Mouse (Mus musculus) lung, adult 2 months (tissue): ENCODE results near the gene Nisch. TPM values are rescaled to one million over a fixed set of nuclear protein-coding genes. Genes with fewer than 3 reads are reported as not detected.

Source experiments
- DNase-seq: peaks from one replicate; pipeline ENCODE4 v3.0.0; 2022
- H3K4me1 ChIP-seq: fragments of 200-500 bp; 2 replicates; pipeline ENCODE4 v1.6.1; 2011; ENCODE audit warnings: low read length; ENCODE audit not compliant: control insufficient read depth, insufficient read depth
- H3K4me3 ChIP-seq: fragments of 200-500 bp; replicated peaks from 2 replicates; pipeline ENCODE3; 2011; ENCODE audit warnings: low read depth, mild to moderate bottlenecking, control low read depth, low read length; ENCODE audit errors: extremely low read depth
- CTCF ChIP-seq: fragments of 200-500 bp; IDR thresholded peaks from 2 replicates; pipeline ENCODE4 v1.5.1; 2011; ENCODE audit warnings: mild to moderate bottlenecking, low read length, control low read depth; ENCODE audit not compliant: insufficient read depth
- POLR2A ChIP-seq: fragments of 200-500 bp; IDR thresholded peaks from 2 replicates; pipeline ENCODE4 v1.6.1; 2011; ENCODE audit warnings: low read depth, mild to moderate bottlenecking, control low read depth, low read length, borderline replicate concordance; ENCODE audit errors: extremely low read depth
- WGBS: fragments of 180-500 bp; shearing (Covaris S2); methylation state at CpG from one replicate; pipeline ENCODE4 v1.1.7; 2018; 5-methylcytosine and 5-hydroxymethylcytosine counted together
- polyA plus RNA-seq: library from polyadenylated mRNA; depleted of rRNA; stranded (reverse); fragments of >200 nt; gene quantifications from 2 replicates; pipeline ENCODE4 v1.2.3, GENCODE M21; 2012

Gene Nisch
- polyA plus RNA-seq, 1 experiment: 458 TPM

DNA sequence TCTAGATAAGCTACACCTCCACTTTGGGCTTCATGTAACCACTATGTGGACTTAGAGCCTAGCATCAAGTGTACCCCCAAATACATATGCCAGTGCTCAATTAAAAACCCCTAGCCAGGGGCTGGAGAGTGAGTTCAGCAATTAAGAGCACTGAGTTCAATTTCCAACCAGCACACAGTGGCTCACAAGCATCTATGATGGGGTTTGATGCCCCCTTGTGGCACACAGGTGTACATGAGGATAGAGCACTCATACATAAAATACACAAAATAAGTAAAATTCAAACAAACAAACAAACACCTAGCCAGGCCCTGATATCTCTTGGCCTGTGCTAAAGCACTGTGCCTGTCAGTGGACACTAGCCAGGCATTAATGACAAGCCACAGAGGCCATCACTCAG lies 20.8 kb downstream of the Nisch start:
- Histone ChIP-seq H3K4me1 (peaks cover 20% of the 10 kb centered on the region), H3K4me3 (no peak overlapping the region)
- peak; percentile 30 for DNase-seq
- TF ChIP-seq CTCF (peak; percentile 50), POLR2A (no peak)

DNA sequence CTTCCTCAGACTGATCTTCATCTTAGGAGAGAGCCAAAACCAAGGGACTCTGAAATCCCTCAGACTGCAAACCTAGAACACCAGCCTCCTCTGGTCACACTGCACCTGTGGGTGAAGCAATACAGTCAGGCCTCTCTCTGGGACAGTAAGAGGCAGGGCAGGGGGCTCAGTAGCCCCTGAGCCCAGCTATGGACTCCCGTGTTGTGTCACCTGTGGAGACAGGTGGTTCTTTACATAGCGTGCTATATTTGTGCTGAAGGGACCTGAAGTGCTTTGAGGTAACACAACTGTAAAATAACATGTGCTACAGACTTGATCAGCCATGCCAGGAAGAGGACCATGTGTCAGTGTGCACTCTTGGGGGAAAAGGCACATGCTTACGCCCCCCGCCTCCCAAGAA lies 21.2 kb downstream of the Nisch start:
- 74% methylated on average over 4 of the region's 4 CpGs for WGBS
- DNase-seq: no peak
- no peak for TF ChIP-seq POLR2A
- TF ChIP-seq CTCF: no peak
- no peak overlapping the region for H3K4me3 ChIP-seq
- H3K4me1 ChIP-seq: peaks cover 20% of the 10 kb centered on the region

DNA sequence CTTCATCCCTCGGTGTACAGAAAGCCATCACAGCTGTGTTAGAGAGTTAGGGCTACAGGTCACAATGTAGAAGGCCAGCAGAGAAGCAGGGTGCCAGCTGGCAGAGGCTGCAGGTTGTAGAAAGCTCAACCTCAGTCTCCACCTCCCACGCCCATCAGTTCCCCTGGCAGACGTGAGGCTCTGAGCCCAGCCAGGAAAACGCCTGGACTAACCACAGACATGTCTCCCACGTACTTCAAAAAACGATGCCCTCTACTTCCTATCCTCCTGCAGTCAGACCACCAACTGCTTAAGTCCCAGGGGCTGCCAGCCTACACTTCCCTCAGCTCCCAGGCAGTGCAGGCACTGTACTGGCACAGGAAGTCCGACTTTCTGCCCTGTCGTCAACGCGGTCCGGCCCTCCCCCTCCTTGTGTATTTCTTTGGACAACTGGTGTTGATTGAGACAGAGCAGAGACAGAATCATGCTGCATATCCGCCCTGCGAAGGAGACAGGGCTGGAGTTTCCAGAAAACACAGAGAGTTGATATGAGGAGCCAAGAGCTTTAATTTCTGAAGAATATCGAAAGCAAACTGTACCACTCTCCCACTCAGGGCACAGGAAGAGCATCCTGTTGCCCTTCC lies 21.7 kb downstream of the Nisch start:
- peak; percentile 54 for DNase-seq
- peak overlapping the region; percentile 20 for H3K4me3 ChIP-seq
- peaks cover 20% of the 10 kb centered on the region for H3K4me1 ChIP-seq
- 30% methylated on average over 14 of the region's 14 CpGs for WGBS
- TF ChIP-seq POLR2A (no peak), CTCF (no peak)

DNA sequence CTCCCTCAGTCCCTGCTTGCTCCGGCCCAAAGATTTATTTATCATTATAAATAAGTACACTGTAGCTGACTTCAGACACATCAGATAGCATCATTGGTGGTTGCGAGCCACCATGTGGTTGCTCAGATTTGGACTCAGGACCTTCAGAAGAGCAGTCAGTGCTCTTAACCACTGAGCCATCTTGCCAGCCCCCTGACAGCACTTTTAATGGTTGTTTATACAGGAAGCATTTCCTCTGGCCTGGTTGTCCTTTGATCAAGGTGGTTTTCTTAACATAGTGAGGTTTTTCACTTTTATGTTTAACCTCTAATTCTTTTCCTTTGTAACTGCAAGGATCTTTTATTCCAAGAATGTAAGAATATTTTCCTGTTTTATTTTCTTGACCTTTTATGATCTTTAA lies 22.3 kb downstream of the Nisch start:
- DNase-seq: no peak
- 46% methylated on average over 2 of the region's 2 CpGs for WGBS
- no peak overlapping the region for H3K4me3 ChIP-seq
- TF ChIP-seq POLR2A (no peak), CTCF (no peak)
- peaks cover 20% of the 10 kb centered on the region for H3K4me1 ChIP-seq

DNA sequence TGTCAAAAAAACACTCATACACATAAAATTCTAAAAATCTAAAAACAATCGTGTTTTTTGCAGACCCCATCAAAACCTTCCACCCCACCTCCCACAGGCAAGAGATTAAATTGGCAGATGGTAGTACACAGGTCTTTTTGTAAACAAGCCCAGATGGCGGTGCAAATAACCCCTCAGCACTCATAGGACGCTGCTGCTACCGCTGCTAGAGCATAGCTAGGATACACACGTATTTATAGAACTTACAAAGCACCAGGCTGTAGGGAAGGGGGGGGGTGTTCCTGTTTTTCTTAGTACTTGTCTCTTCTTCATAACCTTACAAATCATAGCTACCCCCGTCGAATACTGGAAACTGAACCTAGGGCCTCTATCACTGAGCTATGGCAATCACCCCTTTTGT lies 23.0 kb downstream of the Nisch start:
- TF ChIP-seq CTCF (no peak), POLR2A (no peak)
- H3K4me3 ChIP-seq: no peak overlapping the region
- no peak for DNase-seq
- WGBS: 37% methylated on average over 7 of the region's 7 CpGs
- H3K4me1 ChIP-seq: peaks cover 20% of the 10 kb centered on the region

DNA sequence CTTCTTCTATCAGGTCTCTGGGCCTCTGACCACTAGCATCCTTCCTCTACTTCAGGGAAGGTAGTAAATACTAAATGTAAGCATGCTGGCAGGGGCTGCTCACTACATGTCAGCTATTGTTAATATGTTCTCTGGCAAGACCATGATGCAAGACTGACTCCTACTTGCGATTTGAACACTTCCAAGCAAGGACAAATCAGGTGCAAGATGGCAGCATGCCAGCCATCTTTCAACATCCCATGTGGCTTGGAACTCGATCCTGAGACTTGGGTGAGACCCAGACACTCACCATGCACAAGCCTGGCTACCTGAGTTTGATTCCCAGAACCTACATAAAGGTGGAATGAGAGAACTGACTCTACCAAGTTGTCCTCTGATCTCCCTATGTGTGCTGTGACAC lies 24.8 kb downstream of the Nisch start:
- Histone ChIP-seq H3K4me3 (no peak overlapping the region), H3K4me1 (peaks cover 17% of the 10 kb centered on the region)
- 39% methylated on average over 2 of the region's 2 CpGs for WGBS
- peak; percentile 30 for DNase-seq
- TF ChIP-seq CTCF: no peak
- TF ChIP-seq POLR2A: no peak

DNA sequence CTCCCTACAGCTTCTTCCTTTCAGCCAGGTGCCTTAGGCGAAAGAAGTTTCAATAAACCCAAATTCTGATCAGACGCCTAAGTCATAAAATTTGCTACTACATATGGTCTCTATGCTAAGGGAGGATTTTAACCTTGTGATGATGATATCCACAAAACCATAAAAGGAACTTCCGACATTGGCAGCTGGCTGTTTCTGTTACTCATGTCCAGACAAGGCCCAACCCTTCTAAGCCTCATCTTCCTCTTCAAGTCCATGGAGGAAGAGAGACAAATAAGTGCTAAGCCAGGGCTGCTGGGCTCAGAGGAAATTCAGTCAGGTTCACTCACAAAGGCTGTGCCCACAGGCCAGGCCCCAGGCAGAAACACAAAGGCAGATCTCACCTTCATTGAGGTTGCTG lies 27.4 kb downstream of the Nisch start:
- Histone ChIP-seq H3K4me1 (peaks cover 6% of the 10 kb centered on the region), H3K4me3 (no peak overlapping the region)
- WGBS: 88% methylated on average over 3 of the region's 3 CpGs
- no peak for DNase-seq
- no peak for TF ChIP-seq POLR2A
- no peak for TF ChIP-seq CTCF

DNA sequence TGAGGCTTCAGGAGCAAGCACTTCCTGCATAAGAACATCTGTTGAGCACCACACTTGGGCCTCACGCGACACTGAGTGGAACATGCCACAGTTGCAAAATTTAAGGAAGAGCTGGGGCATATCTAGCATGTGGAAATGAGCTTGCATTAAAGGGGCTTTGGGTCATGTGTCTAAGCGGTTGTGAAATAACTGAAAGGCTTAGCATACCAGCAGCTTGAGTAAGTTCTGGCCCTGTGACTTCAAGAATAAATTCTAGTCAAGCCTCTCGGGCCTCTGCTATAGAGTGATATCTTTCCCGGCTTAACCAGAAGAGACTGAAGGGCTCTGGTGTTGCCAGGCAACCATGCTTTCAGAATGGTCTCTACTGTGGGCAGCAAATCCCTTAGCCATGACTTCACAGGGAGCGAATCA lies 28.0 kb downstream of the Nisch start:
- no peak overlapping the region for H3K4me3 ChIP-seq
- H3K4me1 ChIP-seq: peaks cover 3% of the 10 kb centered on the region
- TF ChIP-seq CTCF (no peak), POLR2A (no peak)
- no peak for DNase-seq
- 46% methylated on average over 6 of the region's 6 CpGs for WGBS

DNA sequence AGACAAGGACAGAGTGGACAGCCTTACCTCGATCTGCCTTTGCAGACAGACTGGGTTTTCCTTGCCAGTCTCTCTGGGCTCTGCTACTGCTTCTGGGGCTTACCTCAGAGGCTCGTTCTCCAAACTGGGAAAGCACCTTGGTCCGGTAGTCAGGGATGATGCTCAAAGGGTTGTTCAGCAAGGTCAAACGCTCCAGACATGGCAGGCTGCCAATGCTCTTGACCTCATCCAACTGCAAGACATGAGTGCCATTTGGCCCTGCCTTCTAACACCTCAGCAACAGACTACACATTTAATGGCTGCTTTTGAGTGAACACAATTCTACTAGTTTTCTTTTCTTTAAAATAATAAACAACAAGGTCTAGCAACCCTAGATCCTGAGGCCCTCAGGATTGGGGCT lies 30.1 kb downstream of the Nisch start:
- 35% methylated on average over 4 of the region's 4 CpGs for WGBS
- TF ChIP-seq POLR2A (no peak), CTCF (no peak)
- peak; percentile 60 for DNase-seq
- Histone ChIP-seq H3K4me1 (peaks cover 12% of the 10 kb centered on the region), H3K4me3 (no peak overlapping the region)

DNA sequence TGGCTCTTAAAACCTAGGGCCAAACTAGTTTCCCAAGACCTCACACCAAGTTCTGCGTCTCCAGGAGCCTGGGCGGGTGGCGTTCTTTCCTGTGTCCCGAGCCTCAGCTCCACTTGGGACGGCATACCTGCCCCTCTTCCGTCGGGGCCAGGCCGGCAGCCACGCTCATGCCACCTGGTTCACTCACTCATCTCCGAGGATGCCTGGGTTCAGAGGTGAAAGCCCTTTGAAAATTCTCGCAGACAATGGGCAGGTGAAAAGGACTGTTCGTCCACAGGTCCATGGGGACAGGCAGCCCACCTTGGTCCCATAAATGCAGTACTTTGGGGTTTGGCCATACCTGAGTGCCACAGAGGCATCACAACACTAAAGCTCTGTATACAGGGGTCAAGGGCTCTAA lies 32.6 kb downstream of the Nisch start:
- TF ChIP-seq CTCF (no peak), POLR2A (no peak)
- Histone ChIP-seq H3K4me3 (no peak overlapping the region), H3K4me1 (peaks cover 12% of the 10 kb centered on the region)
- WGBS: 80% methylated on average over 12 of the region's 12 CpGs
- DNase-seq: no peak

DNA sequence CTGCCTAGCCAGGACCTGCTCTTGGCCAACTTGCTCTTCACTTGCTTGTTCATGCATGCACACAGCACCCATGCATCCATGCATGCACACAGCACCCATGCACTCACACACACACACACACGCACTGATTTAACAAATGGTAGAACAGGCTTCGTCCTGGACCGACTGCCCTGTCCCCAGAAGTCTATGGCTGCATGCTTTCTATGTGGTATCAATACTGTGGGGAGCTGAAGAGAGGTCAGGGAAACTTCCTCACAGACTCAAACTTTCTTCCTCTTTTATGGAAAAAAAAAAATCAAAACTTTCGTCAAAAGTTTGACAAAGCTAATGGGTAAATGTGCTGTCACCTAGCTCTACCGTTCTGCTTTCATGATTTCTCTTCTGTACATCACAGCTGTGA lies 33.2 kb downstream of the Nisch start:
- H3K4me3 ChIP-seq: no peak overlapping the region
- peaks cover 9% of the 10 kb centered on the region for H3K4me1 ChIP-seq
- TF ChIP-seq POLR2A (no peak), CTCF (no peak)
- WGBS: 54% methylated on average over 5 of the region's 5 CpGs
- DNase-seq: no peak

DNA sequence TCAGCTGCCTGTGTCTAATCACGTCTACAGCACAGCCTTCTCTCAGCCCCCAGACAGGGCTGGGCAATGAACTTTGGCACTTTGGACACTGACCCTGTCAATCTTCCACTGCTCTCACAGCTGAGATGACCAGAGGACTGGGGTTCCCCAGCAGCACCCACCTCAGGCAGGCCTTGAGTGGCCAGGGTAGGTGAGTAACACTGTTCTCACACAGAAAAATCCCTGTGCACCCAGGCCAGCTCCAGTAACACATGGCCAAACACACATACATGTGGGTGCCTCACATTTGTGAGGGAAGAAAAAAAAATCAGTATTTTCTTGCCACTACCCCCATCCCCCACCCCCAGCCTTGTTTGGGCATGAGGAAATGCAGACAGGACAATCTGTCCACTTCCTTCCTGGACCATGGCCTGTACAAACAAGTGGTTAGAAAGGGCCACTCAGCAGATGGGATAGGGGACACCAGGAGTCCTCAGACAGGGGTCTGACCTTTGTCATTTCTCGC lies 33.9 kb downstream of the Nisch start:
- WGBS: 48% methylated on average over 2 of the region's 2 CpGs
- Histone ChIP-seq H3K4me1 (peaks cover 9% of the 10 kb centered on the region), H3K4me3 (no peak overlapping the region)
- no peak for DNase-seq
- TF ChIP-seq POLR2A (no peak), CTCF (no peak)
